Comparison of ENCODE assay signal across 8 mouse cellular contexts in genomic region chr9:116384176-116385076, GRCm38 (mm10).
DNase-seq lines count a peak whose midpoint lies in the region; TF ChIP-seq lines count a peak whose summit lies in the region.

No protein-coding gene starts in this region.

- no peak overlapping the region for H3K4me3 ChIP-seq in cortical plate, adult 2 months (ENCODE audit: insufficient read depth, low read length)
- H3K4me3 ChIP-seq in macrophage (ENCODE audit: inconsistent target), result no peak overlapping the region

- no peak for TF ChIP-seq POLR2A in cortical plate, adult 2 months (IDR thresholded peaks at IDR 0.05; ENCODE audit: extremely low read depth, insufficient read depth, low read length)

- H3K27ac ChIP-seq in cortical plate, adult 2 months (ENCODE audit: insufficient read depth, low read length), result no peak overlapping the region
- H3K27ac ChIP-seq in macrophage, result peak overlapping the region; percentile 57

- intact Hi-C loops in gastrocnemius, postnatal 14 days (cut with DNase I; ENCODE audit: low total_unique reads), result loop anchor here (10.0 kb wide), 1 partner anchor 290 kb away; no protein-coding TSS in a partner anchor

- H3K4me1 ChIP-seq in cortical plate, adult 2 months (ENCODE audit: control insufficient read depth, insufficient read depth, low read length), result no peaks in the 10 kb centered on the region

- 23% methylated on average over 21 of the region's 21 CpGs for WGBS in macrophage (ENCODE audit: missing documents)

- TF ChIP-seq CTCF in cortical plate, adult 2 months (IDR thresholded peaks at IDR 0.05; ENCODE audit: extremely low read depth, insufficient read depth, low read length), result peak; percentile 49

- no peaks in the 10 kb centered on the region for H3K79me2 ChIP-seq in macrophage (ENCODE audit: inconsistent target)

- H3K36me3 ChIP-seq in macrophage (ENCODE audit: inconsistent target), result no peaks in the 10 kb centered on the region

- DNase-seq in NIH3T3 (ENCODE audit: low read depth), result peak; percentile 91
- peak; percentile 90 for DNase-seq in gastrocnemius, postnatal 14 days
- DNase-seq in induced T-regulatory cell, adult 2 months (ENCODE audit: low read depth), result peak; percentile 94
- DNase-seq in left cerebral cortex, adult 8-10 months (ENCODE audit: low spot score in 2 of 2), result peak; percentile 40 to 43
- peak; percentile 88 to 95 for DNase-seq in spleen, adult 18-20 months
- no peak for DNase-seq in MN1 (ENCODE audit: low spot score)
